Mouse (Mus musculus) urinary bladder, postnatal 4 days (tissue): ENCODE measurements at regions not wholly inside any gene's neighbourhood (a gene's known extent, or its start where the extent isn't known, plus 50 kb on each side); places are given as distances from the start of the nearest gene placed in this dataset.

Experiments
- DNase-seq, 2 experiments: peaks; one replicate each; pipeline ENCODE4 v3.0.0; 2021 to 2022; ENCODE audit warnings: low spot score in 2 of 2

GRCm38 (mm10) chr1:137927953-137928352 is 247.6 kb downstream of the Ptprc start:
- DNase-seq: peak in 1 of 2 experiments; percentile 42

- DNase-seq: no peak
Measured at GRCm38 (mm10) chr1:137926326-137926725, 249.2 kb downstream of the Ptprc start.

DNA sequence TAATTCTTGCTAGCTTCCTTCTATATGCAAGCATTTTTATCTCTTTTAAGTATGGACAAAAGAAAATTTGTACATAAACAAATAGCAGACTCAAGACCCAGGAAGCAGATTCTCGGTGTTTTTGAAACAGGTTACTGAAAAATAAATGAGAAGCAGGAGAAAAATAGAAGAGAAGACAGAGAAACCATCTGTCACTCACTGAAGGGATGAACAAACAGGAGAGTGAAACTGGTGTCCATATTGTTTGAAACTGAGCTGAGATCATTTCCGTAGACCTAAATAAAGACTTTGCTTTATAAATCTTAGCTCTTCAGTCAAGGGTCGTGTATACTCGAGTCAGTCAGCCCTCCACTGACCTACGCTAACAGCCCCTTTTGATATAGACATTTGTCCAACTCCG is 251.4 kb downstream of the Ptprc start:
- no peak for DNase-seq

DNA sequence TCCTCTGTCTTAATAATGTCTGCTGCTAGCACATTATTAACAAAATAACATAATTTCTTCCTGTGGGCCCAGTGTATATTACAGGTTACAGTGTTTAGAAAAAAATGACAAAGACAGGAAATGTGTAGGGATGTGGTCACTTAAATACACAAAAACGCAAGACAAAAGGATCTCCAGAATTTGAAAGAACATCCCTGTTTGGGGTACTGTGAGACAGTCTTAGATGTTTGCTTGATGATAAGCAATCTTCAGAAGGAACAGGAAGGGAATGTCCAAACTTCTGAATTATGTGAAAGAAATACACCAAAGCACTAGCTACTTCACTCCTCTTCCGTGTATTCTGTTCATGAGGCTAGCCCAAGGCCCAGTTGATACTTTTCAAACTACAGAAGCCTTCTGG is 251.8 kb downstream of the Ptprc start:
- DNase-seq: no peak

DNA sequence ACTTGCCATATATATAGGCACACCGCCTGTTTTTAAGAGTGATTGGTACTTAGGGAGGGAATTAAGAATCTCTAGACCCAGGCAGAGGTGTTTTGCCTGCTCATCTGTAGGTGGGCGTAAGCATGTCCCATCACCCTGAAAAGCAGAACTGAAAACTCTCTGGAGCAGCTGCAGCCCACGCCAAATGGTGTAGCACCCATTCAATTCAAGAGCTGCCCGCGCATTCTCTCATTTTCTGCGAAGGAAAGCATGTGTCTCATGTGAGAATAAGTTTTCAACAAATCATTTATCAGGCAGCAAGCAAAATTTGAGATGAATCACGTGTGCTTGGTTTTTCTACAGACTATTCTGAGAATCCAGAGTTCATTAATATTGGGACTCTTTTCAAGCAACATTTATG is 252.7 kb downstream of the Ptprc start:
- no peak for DNase-seq

- DNase-seq: no peak
Measured at GRCm38 (mm10) chr1:137921592-137921991, 253.9 kb downstream of the Ptprc start.

DNA sequence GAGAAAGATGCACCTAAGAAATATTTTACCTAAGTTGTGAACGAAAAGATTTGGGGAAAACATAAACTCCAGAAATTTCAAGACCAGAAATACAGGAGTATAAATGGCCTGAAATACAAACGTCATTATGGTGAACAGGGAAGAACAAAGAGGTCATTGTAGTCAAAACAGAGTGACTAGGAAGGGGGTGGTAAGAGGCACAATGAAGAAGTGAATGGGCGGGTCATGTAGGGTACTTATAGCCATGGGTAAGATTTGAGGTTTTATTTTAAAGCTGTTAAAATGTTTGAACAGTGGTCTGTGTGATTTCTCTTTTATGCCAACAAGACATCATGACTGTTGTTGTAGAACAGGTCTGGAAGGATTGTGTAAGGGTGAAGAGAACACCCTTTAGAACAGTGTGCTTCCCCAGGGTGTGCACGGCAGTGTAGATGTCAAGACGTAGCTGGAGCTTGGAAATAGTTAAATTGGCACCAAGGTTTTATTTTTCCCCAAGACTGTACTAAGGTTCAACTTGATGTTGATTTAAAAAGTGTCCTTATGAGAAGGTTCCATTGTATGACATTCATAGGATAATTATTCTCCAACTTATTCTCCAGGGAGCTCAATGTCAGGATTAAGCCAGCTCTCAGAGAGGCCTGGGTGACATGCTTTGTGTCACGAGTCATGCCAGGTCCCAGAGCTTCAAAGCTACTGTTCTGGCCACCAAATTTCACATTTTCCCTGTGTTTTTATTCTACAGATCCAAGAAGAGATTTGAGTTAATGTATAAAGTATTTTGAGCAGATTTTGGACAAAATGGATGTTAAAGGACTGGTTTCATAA is 255.6 kb downstream of the Ptprc start:
- DNase-seq: no peak

DNA sequence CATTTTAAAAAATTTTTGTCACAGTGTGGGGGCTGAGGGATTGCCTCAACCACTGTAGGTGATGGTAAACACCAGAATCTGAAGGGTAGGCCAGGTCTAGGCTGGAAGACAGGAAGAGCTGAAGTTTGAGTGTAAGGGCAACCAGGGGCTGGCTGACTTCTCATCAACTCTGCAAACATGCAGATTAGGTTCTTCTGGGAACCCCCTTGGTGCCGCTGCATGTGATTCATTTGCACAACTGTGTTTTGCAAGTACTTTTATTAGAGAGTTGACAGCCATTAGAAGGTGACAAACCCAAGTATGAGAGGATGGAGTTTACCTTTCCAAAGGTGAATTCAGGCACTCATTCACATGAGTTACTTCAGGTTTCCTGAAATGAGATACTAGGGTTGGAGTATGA is 258.1 kb downstream of the Ptprc start:
- DNase-seq: no peak

DNA sequence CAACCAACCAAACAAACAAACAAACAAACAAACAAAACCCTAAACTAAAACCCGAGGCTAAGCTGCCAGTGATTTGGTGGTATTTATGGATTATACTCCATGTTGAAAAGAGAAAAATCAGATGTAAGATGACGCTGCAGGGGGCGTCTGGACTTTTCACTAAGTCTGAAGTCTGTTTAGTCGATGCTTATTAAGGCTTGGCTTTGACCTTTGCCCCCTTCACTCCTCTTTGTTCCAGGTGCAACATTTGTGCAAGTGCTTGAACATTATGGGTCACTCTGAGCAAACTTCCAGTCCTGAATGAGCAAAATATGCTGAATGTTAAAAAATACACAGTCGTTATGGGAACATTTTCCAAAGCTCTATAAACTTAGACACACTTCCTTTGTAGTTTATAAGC is 268.6 kb downstream of the Ptprc start:
- no peak for DNase-seq

DNA sequence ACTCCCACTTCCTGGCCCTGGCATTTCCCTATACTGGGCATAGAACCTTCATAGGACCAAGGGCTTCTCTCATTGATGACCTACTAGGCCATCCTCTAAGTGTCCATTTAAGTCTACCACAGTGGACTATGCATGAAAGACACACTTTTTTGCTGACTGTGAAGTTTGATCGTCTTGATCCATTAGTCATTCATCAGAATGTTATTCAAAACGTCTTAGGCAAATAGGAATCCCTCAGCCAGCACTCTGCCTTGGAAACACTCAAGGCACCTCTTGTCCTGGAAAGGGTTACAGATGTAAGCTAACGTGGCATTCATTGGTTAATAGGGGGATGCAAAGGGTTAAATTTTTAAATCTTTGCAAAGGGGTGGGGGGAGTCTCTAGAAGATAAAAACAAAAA is 269.0 kb downstream of the Ptprc start:
- DNase-seq: no peak

DNA sequence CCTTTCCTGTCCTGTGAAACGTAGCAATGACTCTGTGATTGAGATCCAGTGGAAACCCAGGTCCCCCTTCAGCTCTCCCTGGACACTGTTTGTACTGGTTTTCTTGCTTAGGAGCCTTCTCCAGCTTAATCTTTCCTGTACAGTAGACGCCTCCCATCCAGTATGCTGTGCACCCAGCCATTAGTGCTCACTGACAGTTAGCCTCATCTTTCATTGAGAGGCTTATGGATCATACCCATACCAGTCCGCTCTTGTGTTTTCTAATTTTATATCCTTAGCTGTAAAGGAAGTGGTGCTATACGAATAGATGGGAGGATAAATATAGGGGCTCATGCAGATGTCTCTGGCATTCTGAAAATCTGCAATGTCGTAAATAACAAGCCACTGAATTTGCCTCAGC is 269.9 kb downstream of the Ptprc start:
- DNase-seq: no peak

DNA sequence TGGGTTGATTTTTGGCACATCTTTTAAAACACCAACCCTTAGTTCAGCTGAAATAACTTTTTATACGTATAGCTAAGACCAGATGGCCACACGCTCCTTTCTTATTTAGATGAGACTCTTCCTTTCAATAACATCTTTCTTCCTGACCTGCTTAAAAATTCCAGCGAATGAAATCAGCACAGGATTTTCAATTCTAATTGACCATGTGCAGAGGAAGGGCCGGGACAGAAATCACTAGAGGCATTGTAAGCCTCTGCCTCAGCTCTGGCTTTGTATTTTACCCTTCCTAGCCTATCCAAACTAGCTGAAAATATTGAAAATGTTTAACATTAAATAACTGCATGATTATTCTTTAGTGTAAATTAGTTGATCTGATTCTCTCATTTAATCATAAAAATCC is 272.2 kb downstream of the Ptprc start:
- no peak for DNase-seq

- no peak for DNase-seq
Measured at GRCm38 (mm10) chr1:137902859-137903258, 272.6 kb downstream of the Ptprc start.

DNA sequence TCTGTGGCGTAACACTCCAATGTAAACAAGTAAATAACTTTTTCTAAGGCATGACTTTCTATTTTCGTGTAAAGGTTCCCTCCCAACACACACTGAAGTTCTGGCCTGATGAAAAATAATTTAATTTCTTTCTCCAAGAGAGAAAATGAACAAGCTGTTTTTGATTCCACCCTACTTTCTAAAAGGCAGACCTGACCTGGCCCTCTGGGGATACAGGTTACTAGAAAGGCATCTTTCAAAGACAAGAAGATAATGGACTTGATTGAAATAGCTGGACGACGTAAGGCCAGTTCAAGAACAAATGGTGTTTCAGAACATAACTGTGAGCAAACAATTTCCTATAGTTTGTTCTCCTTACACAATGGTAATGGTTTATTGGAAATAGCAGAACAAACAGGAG is 273.5 kb downstream of the Ptprc start:
- no peak for DNase-seq

- DNase-seq: no peak
Measured at GRCm38 (mm10) chr1:137901211-137901610, 274.3 kb downstream of the Ptprc start.

DNA sequence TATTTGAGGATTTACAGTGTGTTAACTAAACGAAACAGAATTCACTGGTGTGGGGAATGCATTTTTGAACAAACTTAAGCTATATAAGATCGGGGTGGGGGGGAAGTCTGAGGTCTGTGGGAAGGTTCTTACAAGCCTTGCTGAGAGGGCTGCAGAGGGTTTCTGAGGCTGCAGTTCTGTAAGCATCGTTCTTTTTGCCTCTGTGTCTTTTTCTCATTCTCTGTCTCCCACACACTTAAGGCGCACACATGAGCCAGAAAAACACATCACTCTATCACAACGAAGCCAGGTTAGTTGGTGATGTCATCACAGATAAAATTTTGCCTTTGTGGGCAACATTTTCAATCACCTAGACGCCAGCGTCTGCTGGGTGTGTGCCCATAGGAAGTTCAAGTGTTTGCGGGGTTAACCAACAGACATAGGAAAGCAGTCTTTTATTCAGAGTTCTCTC is 274.9 kb downstream of the Ptprc start:
- DNase-seq: no peak

DNA sequence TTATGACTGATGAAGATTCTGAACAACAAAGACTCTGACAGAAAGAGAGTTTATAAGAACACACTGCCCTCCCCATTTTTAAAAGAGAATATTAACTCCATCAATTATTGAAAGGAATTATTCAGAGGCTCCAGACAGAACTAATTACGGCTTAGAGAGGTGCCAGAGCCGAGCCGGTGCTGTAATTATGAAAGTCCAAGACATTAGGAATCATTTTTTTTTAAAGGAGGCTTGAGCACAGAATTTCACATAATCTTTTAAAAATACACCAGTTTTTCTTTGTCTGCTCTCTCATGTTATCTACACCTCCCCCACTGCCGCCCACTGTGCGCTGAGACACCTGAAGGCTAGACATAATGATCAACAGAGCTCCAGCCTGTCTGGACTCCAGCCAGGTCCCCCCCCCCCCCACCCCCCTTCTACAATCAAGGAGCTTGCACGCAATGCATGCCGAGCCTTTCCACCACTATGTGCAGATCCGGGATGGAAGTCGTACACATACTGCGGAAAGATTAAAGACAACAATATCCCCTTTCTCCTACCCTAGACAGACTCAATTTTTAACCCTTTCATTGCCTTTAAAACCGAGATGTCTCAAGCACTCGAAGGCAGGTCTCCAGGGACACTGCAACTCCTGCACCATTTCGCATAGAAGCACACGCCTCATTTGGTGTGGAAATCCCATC is 275.4 kb downstream of the Ptprc start:
- peak in 1 of 2 experiments; percentile 19 for DNase-seq

- DNase-seq: no peak
Measured at GRCm38 (mm10) chr1:137899305-137899704, 276.2 kb downstream of the Ptprc start.

DNA sequence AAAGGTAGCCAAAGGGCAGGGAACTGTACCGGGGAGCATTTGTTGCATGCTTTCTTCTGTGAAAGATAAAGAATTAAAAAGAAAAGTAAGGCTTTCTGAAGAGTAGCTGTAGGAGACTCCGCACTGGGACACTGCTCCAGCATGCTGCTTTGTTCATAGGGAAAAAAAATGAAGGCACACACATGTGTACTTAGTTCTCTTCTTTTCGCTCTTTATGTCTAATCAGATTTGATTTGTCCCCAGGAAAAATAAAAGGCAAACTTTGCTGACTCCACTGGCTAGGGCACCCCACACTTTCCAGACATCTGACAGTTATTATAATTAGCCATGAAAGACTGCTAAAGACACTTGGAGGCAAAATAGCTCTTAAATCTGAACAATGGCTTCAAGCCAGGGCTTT is 276.6 kb downstream of the Ptprc start:
- DNase-seq: no peak

DNA sequence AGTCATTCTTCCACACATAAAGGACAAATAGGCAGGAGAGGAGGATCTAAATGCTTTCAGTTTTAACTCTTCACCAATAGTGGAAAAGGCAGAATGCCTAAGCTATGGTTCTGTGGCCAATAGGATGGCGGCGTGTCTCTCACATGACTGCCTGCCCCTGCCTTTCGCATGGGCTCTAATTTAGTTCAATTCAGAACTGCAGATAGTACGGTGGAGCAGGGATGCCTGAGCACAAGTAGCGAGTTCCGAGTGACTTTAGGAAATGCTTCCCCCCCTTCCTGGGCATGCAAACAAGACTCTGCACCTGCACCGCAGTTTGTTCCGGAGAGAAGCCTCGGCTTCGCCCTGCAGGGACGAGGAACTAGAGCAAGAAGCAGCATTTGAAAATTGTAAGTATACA is 277.1 kb downstream of the Ptprc start:
- DNase-seq: peak; percentile 69 to 80

DNA sequence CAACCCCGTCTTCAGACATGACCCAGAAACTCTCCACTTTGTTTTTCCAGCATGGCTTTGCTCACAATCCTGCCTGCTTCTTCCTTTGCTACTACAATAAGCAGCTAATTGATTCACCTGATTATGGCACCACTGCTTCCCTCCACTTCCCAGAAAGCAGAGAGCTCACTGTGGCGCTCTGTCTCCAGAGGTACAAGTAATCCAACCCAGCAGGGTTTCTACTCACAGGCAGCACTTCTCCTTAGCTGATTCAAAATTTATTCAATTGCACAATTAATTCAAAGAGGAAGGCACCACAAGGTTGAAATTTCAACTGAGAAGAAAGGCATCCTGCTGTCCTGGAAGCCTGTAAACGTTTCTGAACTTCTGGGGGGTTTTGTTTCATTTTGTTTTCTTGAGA is 293.9 kb downstream of the Ptprc start:
- DNase-seq: no peak

DNA sequence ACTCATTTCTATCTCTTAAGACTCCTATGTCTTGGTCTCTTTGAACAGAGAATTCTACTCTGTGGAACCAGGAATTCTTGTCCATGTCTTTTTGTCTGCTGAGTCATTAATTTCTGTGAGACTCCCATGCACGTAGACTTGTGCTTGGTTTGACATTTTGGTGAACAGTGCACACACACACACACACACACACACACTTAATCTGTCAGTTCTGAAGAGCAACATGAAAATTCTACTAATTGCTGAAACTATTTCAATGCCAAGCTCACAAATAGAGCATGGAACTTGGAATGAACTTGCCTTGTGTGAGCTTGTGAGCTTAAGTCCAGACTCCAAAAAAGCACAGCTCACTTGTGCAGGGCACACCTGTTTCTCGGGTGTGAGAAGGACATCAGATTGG is 301.1 kb downstream of the Ptprc start:
- DNase-seq: no peak

GRCm38 (mm10) chr1:137873628-137874027 is 301.9 kb downstream of the Ptprc start:
- no peak for DNase-seq
